Mouse (Mus musculus): Measurements from ENCODE around the gene Gjb4.

- TF ChIP-seq CTCF (IDR thresholded peaks at IDR 0.05; ENCODE audit: low read depth, low read length) (no peak), POLR2A (IDR thresholded peaks at IDR 0.05; ENCODE audit: extremely low read depth, insufficient read depth, low read length) (no peak)
Observed at GRCm38 (mm10) chr4:127353951-127354438, at the start of gene Gjb4.

All from liver, adult 2 months (tissue).